Mouse (Mus musculus): Measurements from ENCODE around the gene Gm28043. TPM values are rescaled to one million over a fixed set of nuclear protein-coding genes. Genes with fewer than 3 reads are reported as not detected.
"Not testable (repeated sequence)": the region's sequence is repeated elsewhere in the genome, so short reads cannot be mapped to it uniquely, and the experiment has no call there.

Gene Gm28043
- polyA plus RNA-seq, 1 experiment from 2014 or later: 2.2 TPM

DNA sequence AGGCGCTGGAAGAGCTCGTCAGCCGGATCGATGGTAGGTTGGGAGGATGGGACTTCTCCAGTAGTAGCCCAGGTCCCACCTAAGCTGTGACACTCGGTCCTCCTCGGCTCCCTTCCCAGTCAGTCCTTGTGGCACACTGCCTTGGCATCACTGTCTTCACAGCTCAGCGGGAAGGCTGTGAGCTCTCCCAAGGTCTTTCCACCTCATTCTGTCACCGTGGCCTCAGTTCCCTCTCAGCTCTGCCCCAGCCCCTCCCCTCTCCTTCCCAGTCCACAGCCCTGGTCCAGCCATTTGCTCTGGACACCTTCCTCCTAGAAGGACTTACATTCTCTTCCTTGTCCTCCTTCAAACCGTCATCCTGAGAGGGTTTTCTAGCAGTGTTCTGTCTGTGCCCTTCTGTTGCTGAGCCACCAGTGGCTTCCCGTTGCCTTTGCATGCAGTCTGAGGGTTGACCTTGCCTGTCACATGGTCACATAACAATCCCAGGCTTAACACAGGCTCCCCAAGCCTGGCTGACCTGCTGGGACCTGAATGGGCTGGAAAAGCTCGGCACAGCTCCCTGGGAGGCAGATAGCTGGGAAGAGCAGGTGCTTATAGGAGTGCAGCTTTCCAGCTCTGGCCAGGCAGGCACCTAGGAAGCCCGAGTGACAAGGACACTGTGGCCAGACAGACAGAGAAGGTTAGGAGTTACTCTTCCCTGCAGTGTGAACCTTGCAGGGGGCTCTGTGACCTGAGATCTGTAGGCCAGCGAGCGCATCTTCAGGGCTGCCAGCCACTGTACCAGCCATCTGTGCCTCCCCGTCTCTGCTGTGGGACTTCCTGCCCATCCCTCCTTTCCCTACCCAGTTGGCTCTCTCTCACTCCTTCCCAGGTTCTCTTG lies 18.5 kb upstream of the Gm28043 start:
- H3K9ac ChIP-seq: no peak overlapping the region
- no peak for ATAC-seq (replicated peaks)
- no peak overlapping the region for H3K4me3 ChIP-seq
- no peak overlapping the region for H3K27ac ChIP-seq
- H3K27me3 ChIP-seq (replicated peaks): no peaks in the 10 kb centered on the region
- H3K9me3 ChIP-seq: no peaks in the 10 kb centered on the region
- peaks cover 6% of the 10 kb centered on the region; the same call in 1 of the 2 replicates for H3K4me1 ChIP-seq
- WGBS: 70% methylated on average over 15 of the region's 15 CpGs
- peaks cover 11% of the 10 kb centered on the region; the same call in 1 of the 2 replicates for H3K36me3 ChIP-seq (replicated peaks)
- H3K4me2 ChIP-seq: no peak overlapping the region

- no peaks in the 10 kb centered on the region for H3K27me3 ChIP-seq (replicated peaks)
- H3K9me3 ChIP-seq: no peaks in the 10 kb centered on the region
- H3K4me3 ChIP-seq: no peak overlapping the region
- no peak overlapping the region for H3K4me2 ChIP-seq
- no peak for ATAC-seq (replicated peaks)
- H3K36me3 ChIP-seq (replicated peaks): peaks cover 11% of the 10 kb centered on the region; the same call in 1 of the 2 replicates
- no peak overlapping the region for H3K27ac ChIP-seq
- no peak overlapping the region for H3K9ac ChIP-seq
- peaks cover 6% of the 10 kb centered on the region; the same call in 1 of the 2 replicates for H3K4me1 ChIP-seq
- WGBS: 82% methylated on average over 13 of the region's 13 CpGs
Measured at GRCm38 (mm10) chr17:29596771-29597132, 17.9 kb upstream of the Gm28043 start.

- no peak for ATAC-seq (replicated peaks)
- no peak overlapping the region for H3K4me3 ChIP-seq
- H3K27me3 ChIP-seq (replicated peaks): no peaks in the 10 kb centered on the region
- H3K9me3 ChIP-seq: no peaks in the 10 kb centered on the region
- peaks cover 6% of the 10 kb centered on the region; the same call in 1 of the 2 replicates for H3K4me1 ChIP-seq
- no peak overlapping the region for H3K27ac ChIP-seq
- H3K4me2 ChIP-seq: no peak overlapping the region
- 92% methylated on average over 14 of the region's 14 CpGs for WGBS
- no peak overlapping the region for H3K9ac ChIP-seq
- peaks cover 20% of the 10 kb centered on the region for H3K36me3 ChIP-seq (replicated peaks)
Measured at GRCm38 (mm10) chr17:29599051-29599450, 15.6 kb upstream of the Gm28043 start.

DNA sequence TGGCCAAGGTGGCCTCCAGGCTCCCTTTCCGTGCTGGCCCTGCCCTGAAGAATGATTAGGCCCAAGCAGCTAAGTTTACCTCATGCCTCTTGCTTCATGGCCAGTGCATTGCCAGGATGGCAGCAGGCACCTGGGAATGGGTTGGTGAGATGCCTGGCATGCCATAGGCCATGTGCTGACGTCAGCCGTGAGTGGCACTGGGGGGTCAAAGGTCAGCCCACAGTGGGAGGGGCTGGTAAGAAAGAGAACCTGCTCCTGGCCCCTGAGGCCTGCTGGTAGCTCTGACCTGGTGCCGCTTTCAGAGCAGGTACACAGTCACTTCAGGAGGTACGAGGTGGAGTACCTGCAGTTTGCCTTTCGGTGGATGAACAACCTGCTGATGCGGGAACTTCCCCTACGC lies 15.1 kb upstream of the Gm28043 start:
- Histone ChIP-seq H3K27ac (no peak overlapping the region), H3K4me2 (no peak overlapping the region), H3K9ac (no peak overlapping the region), H3K27me3 (replicated peaks) (no peaks in the 10 kb centered on the region), H3K4me3 (no peak overlapping the region), H3K9me3 (no peaks in the 10 kb centered on the region), H3K4me1 (peaks cover 6% of the 10 kb centered on the region; the same call in 1 of the 2 replicates), H3K36me3 (replicated peaks) (peaks cover 20% of the 10 kb centered on the region)
- ATAC-seq (replicated peaks): no peak
- WGBS: 88% methylated on average over 8 of the region's 8 CpGs

- Histone ChIP-seq H3K4me3 (no peak overlapping the region), H3K36me3 (replicated peaks) (peaks cover 17% of the 10 kb centered on the region), H3K9ac (no peak overlapping the region), H3K4me2 (no peak overlapping the region), H3K27me3 (replicated peaks) (no peaks in the 10 kb centered on the region), H3K27ac (no peak overlapping the region), H3K9me3 (no peaks in the 10 kb centered on the region), H3K4me1 (peaks cover 6% of the 10 kb centered on the region; the same call in 1 of the 2 replicates)
- ATAC-seq (replicated peaks): no peak
- 88% methylated on average over 4 of the region's 4 CpGs for WGBS
Measured at GRCm38 (mm10) chr17:29601391-29601790, 13.3 kb upstream of the Gm28043 start.

DNA sequence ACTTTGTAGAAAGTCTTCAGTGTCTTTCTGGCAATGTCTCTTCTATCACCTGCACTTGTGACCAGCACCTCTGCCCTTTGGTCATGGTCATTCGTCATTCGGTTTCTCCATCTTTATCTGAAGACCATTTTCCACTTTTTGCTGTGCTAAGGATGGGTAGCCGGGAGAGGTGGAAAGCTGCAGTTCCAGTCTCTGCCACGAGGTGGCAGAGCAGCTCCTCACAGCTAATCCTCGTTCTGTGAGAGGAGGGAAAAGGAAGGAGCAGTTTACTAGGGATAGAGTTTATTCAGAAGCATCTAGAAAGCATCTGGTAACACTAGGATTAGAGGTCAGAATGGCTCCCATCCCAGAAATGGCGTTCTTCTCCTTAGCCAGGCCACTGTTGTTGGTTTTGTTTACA lies 11.4 kb upstream of the Gm28043 start:
- no peaks in the 10 kb centered on the region for H3K9me3 ChIP-seq
- no peak overlapping the region for H3K9ac ChIP-seq
- WGBS: 25% methylated on average over 6 of the region's 6 CpGs
- H3K36me3 ChIP-seq (replicated peaks): peaks cover 17% of the 10 kb centered on the region
- H3K27ac ChIP-seq: no peak overlapping the region
- H3K27me3 ChIP-seq (replicated peaks): no peaks in the 10 kb centered on the region
- no peak overlapping the region for H3K4me2 ChIP-seq
- ATAC-seq (replicated peaks): peak; percentile 70; the same call in 1 of the 2 replicates
- H3K4me3 ChIP-seq: no peak overlapping the region
- H3K4me1 ChIP-seq: no peaks in the 10 kb centered on the region

DNA sequence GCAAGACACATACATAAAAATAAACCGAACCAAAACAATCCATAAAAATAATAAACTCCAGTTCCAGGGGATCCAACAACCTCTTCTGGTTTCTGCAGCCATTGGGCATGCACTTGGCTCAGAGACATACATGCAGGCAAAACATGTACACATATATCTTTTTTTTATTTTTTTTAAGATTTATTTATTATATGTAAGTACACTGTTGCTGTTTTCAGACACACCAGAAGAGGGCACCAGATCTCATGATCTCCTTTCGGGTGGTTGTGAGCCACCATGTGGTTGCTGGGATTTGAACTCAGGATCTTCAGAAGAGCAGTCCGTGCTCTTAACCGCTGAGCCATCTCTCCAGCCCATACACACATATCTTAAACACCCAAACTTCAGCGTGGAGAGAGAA lies 1.2 kb upstream of the Gm28043 start:
- H3K4me2 ChIP-seq; H3K9me3 ChIP-seq; H3K27ac ChIP-seq; ATAC-seq (replicated peaks); H3K36me3 ChIP-seq (replicated peaks); H3K27me3 ChIP-seq (replicated peaks); H3K9ac ChIP-seq; H3K4me3 ChIP-seq: not testable (repeated sequence)
- H3K4me1 ChIP-seq: peaks cover 29% of the 10 kb centered on the region
- 91% methylated on average over 5 of the region's 5 CpGs for WGBS

DNA sequence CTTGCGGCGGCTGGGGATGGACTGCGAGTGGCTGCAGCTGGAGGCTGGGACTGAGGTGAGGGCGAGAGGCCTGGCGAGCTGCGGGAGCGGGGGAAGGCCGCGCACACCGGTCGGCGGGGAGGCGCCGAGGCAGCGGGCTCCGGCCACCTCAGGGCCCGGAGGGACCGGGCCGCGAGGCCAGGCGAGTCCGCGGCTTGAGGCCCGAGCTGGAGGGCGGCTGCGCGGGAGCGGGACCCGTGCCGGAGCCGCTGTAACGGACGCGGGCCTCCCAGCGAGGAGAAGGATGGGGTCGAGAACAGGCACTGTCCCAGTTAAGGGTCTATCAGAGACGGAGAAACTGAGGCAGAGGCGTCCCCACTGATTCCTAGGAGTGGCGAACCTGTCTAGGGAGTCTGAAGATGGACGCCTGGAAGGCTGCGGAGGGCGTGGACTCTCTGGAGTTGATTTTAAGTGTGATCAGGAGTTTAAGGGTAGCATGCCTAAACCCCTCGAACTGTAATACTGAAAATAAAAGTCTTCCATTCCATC lies 412 bp downstream of the Gm28043 start:
- no peaks in the 10 kb centered on the region for H3K27me3 ChIP-seq (replicated peaks)
- no peaks in the 10 kb centered on the region for H3K9me3 ChIP-seq
- H3K4me2 ChIP-seq: peak overlapping the region; percentile 82
- no peaks in the 10 kb centered on the region for H3K36me3 ChIP-seq (replicated peaks)
- peak overlapping the region; percentile 88 for H3K4me3 ChIP-seq
- peak overlapping the region; percentile 93 for H3K27ac ChIP-seq
- WGBS: 0% methylated on average over 43 of the region's 43 CpGs
- peaks cover 29% of the 10 kb centered on the region for H3K4me1 ChIP-seq
- peak overlapping the region; percentile 94 for H3K9ac ChIP-seq
- ATAC-seq (replicated peaks): peak; percentile 45

- H3K9me3 ChIP-seq: no peaks in the 10 kb centered on the region
- no peak for ATAC-seq (replicated peaks)
- peak overlapping the region; percentile 88 for H3K4me3 ChIP-seq
- peak overlapping the region; percentile 93 for H3K27ac ChIP-seq
- H3K27me3 ChIP-seq (replicated peaks): no peaks in the 10 kb centered on the region
- WGBS: 8% methylated on average over 4 of the region's 4 CpGs
- H3K9ac ChIP-seq: peak overlapping the region; percentile 94
- H3K36me3 ChIP-seq (replicated peaks): no peaks in the 10 kb centered on the region
- peaks cover 29% of the 10 kb centered on the region for H3K4me1 ChIP-seq
- peak overlapping the region; percentile 82 for H3K4me2 ChIP-seq
Measured at GRCm38 (mm10) chr17:29615616-29616015, 940 bp downstream of the Gm28043 start.

GRCm38 (mm10) chr17:29619231-29619630 lies 4.6 kb downstream of the Gm28043 start:
- no peak overlapping the region for H3K9ac ChIP-seq
- no peaks in the 10 kb centered on the region for H3K9me3 ChIP-seq
- peaks cover 24% of the 10 kb centered on the region for H3K4me1 ChIP-seq
- 91% methylated on average over 3 of the region's 3 CpGs for WGBS
- no peak overlapping the region for H3K27ac ChIP-seq
- H3K4me2 ChIP-seq: no peak overlapping the region
- H3K36me3 ChIP-seq (replicated peaks): peaks cover 19% of the 10 kb centered on the region; the same call in 1 of the 2 replicates
- no peak for ATAC-seq (replicated peaks)
- H3K4me3 ChIP-seq: no peak overlapping the region
- no peaks in the 10 kb centered on the region for H3K27me3 ChIP-seq (replicated peaks)

- WGBS: 97% methylated on average over 8 of the region's 8 CpGs
- Histone ChIP-seq H3K4me3 (no peak overlapping the region), H3K4me1 (no peaks in the 10 kb centered on the region), H3K36me3 (replicated peaks) (peaks cover 44% of the 10 kb centered on the region; the same call in 1 of the 2 replicates), H3K27me3 (replicated peaks) (no peaks in the 10 kb centered on the region), H3K9ac (no peak overlapping the region), H3K27ac (no peak overlapping the region), H3K4me2 (no peak overlapping the region), H3K9me3 (no peaks in the 10 kb centered on the region)
- ATAC-seq (replicated peaks): no peak
Measured at GRCm38 (mm10) chr17:29623488-29623887, 8.8 kb downstream of the Gm28043 start.

DNA sequence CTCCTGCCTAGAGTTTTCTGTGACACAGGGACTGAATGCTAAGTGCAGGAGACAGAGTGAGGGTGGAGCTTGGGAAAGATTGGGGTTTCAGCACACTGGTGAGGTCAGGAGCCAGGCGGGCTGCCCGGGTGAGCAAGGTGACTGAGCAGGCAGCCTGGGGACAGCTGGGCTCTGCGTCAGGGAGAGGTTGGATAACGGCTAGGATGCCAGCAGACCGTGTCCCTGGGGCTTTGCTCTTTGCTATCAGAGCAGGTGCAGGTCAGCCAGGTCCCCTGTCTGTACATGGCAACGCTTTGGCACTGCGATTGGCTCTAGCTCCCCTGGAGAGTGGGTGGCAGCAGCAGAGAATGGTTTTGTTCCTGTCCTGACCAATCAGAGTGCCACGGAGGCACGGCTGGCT lies 12.6 kb downstream of the Gm28043 start:
- no peaks in the 10 kb centered on the region for H3K9me3 ChIP-seq
- H3K9ac ChIP-seq: no peak overlapping the region
- peaks cover 45% of the 10 kb centered on the region; the same call in 1 of the 2 replicates for H3K36me3 ChIP-seq (replicated peaks)
- no peak for ATAC-seq (replicated peaks)
- no peaks in the 10 kb centered on the region for H3K27me3 ChIP-seq (replicated peaks)
- H3K27ac ChIP-seq: no peak overlapping the region
- H3K4me1 ChIP-seq: no peaks in the 10 kb centered on the region
- 85% methylated on average over 9 of the region's 9 CpGs for WGBS
- H3K4me2 ChIP-seq: no peak overlapping the region
- no peak overlapping the region for H3K4me3 ChIP-seq

Data from midbrain, embryonic 15.5 days (tissue).